Mouse (Mus musculus): ENCODE results near the gene Corin. TPM values are rescaled to one million over a fixed set of nuclear protein-coding genes. Genes with fewer than 3 reads are reported as not detected.
A peak's percentile ranks its signal among the peaks of the same experiment; 100 is the strongest.

Corin gene
- total RNA-seq (2012; rRNA removed), result 0.21 and 0.49 TPM in 2 replicates

- no peaks in the 10 kb centered on the region for H3K4me1 ChIP-seq (ENCODE audit: control insufficient read depth in 2 of 2, insufficient read depth in 2 of 2, low read length in 2 of 2, poor library complexity in 1 of 2)
- H3K27ac ChIP-seq (ENCODE audit: insufficient read depth, low read depth, low read length, poor library complexity, severe bottlenecking), result no peak within 1 kb of the TSS
- H3K4me3 ChIP-seq (ENCODE audit: insufficient read depth in 1 of 2, low read depth in 1 of 2, low read length in 2 of 2, poor library complexity in 1 of 2, severe bottlenecking in 1 of 2), result peak within 1 kb of the TSS; percentile 60 to 73
- H3K9ac ChIP-seq (ENCODE audit: insufficient read depth, low read depth, low read length, poor library complexity, severe bottlenecking), result 0 out of 2 replicates have a peak within 1 kb of the TSS, but pooled peaks have one; percentile 2
- no peak for TF ChIP-seq ZC3H11A (IDR thresholded peaks at IDR 0.05; ENCODE audit: borderline replicate concordance, low read depth, low read length)
- no peak for TF ChIP-seq ZNF384 (IDR thresholded peaks at IDR 0.05; ENCODE audit: low read depth, low read length)
- no peak for TF ChIP-seq CHD2 (IDR thresholded peaks at IDR 0.05; ENCODE audit: low read depth, low read length)
- TF ChIP-seq MAFK (IDR thresholded peaks at IDR 0.05; ENCODE audit: insufficient read depth, low read depth, low read length), result no peak
- no peak for TF ChIP-seq HCFC1 (IDR thresholded peaks at IDR 0.05; ENCODE audit: borderline replicate concordance, insufficient read depth, low read length)
- no peaks in the 10 kb centered on the region for H3K9me3 ChIP-seq (ENCODE audit: control insufficient read depth, insufficient read depth, low read depth, low read length)
- H3K36me3 ChIP-seq (ENCODE audit: control insufficient read depth, insufficient read depth, low read length, poor library complexity, severe bottlenecking), result no peaks in the 10 kb centered on the region
- DNase-seq (ENCODE audit: low read depth, low spot score), result peak; percentile 25
- in situ Hi-C loops (cut with MboI; ENCODE audit: low sequenced_read_pairs in 2 of 2, unreplicated experiment in 2 of 2), result loop anchor here in 1 of 2 experiments (25.0 kb wide), 1 partner anchor 92 kb away; no protein-coding TSS in a partner anchor
These were observed at the start of gene Corin for GRCm38 (mm10) chr5:72503531-72504523. Gene Corin (minus strand): TSS chr5:72504473.

DNA sequence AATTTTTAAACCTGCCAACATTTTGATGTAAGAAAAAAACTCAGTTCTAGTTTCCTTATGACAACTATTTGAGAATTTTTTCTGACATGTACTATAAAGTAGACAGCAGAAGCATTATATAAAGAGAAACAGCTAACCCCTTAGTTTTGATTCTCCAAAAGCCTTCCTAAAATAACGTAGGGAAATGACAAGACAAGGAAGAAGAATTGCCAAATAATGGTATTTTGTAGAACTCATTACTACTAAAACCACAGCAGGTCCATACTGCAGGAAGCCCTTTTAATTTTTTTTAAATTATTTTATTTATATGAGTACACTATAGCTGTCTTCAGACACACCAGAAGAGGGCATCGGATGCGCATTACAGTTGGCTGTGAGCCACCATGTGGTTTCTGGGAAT is 46.9 kb upstream of the Corin start:
- no peaks in the 10 kb centered on the region for H3K36me3 ChIP-seq (ENCODE audit: control insufficient read depth, insufficient read depth, low read length, poor library complexity, severe bottlenecking)
- H3K4me1 ChIP-seq (ENCODE audit: control insufficient read depth in 2 of 2, insufficient read depth in 2 of 2, low read length in 2 of 2, poor library complexity in 1 of 2), result no peaks in the 10 kb centered on the region
- TF ChIP-seq ZC3H11A (IDR thresholded peaks at IDR 0.05; ENCODE audit: borderline replicate concordance, low read depth, low read length) (no peak), HCFC1 (IDR thresholded peaks at IDR 0.05; ENCODE audit: borderline replicate concordance, insufficient read depth, low read length) (no peak), CHD2 (IDR thresholded peaks at IDR 0.05; ENCODE audit: low read depth, low read length) (no peak), MAFK (IDR thresholded peaks at IDR 0.05; ENCODE audit: insufficient read depth, low read depth, low read length) (no peak), ZNF384 (IDR thresholded peaks at IDR 0.05; ENCODE audit: low read depth, low read length) (no peak)

DNA sequence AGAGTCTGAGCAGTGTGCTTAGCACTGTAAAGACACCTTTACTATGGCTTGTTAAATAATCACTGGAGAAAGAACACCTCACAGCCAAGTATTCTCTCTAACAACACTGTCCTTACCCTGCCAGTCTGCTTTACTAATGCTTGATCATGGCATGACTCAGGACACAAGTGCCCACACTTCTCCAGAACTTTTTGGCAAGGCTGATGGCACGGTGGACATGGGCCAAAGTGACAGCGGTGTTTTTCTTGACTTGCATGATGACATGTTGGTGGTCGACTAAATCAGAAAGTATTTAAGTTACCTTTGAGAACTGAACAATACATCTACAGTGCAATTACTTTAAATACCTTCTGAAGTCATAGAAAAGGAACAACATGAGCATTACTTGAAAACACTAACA is 24.6 kb upstream of the Corin start:
- Histone ChIP-seq H3K27ac (ENCODE audit: insufficient read depth, low read depth, low read length, poor library complexity, severe bottlenecking) (no peak overlapping the region), H3K36me3 (ENCODE audit: control insufficient read depth, insufficient read depth, low read length, poor library complexity, severe bottlenecking) (no peaks in the 10 kb centered on the region), H3K9me3 (ENCODE audit: control insufficient read depth, insufficient read depth, low read depth, low read length) (no peaks in the 10 kb centered on the region), H3K9ac (ENCODE audit: insufficient read depth, low read depth, low read length, poor library complexity, severe bottlenecking) (no peak overlapping the region), H3K4me1 (ENCODE audit: control insufficient read depth in 2 of 2, insufficient read depth in 2 of 2, low read length in 2 of 2, poor library complexity in 1 of 2) (no peaks in the 10 kb centered on the region), H3K4me3 (ENCODE audit: insufficient read depth in 1 of 2, low read depth in 1 of 2, low read length in 2 of 2, poor library complexity in 1 of 2, severe bottlenecking in 1 of 2) (no peak overlapping the region)
- in situ Hi-C loops (cut with MboI; ENCODE audit: low sequenced_read_pairs in 2 of 2, unreplicated experiment in 2 of 2), result no loop called here
- no peak for DNase-seq (ENCODE audit: low read depth, low spot score)
- TF ChIP-seq MAFK (IDR thresholded peaks at IDR 0.05; ENCODE audit: insufficient read depth, low read depth, low read length), result no peak
- no peak for TF ChIP-seq ZNF384 (IDR thresholded peaks at IDR 0.05; ENCODE audit: low read depth, low read length)
- no peak for TF ChIP-seq CHD2 (IDR thresholded peaks at IDR 0.05; ENCODE audit: low read depth, low read length)
- no peak for TF ChIP-seq HCFC1 (IDR thresholded peaks at IDR 0.05; ENCODE audit: borderline replicate concordance, insufficient read depth, low read length)
- no peak for TF ChIP-seq ZC3H11A (IDR thresholded peaks at IDR 0.05; ENCODE audit: borderline replicate concordance, low read depth, low read length)

More for the DNA sequence above, 46.9 kb upstream of the Corin start:
- in situ Hi-C loops (cut with MboI; ENCODE audit: low sequenced_read_pairs in 2 of 2, unreplicated experiment in 2 of 2), result no loop called here
- Histone ChIP-seq H3K9ac (ENCODE audit: insufficient read depth, low read depth, low read length, poor library complexity, severe bottlenecking) (no peak overlapping the region), H3K9me3 (ENCODE audit: control insufficient read depth, insufficient read depth, low read depth, low read length) (no peaks in the 10 kb centered on the region), H3K4me3 (ENCODE audit: insufficient read depth in 1 of 2, low read depth in 1 of 2, low read length in 2 of 2, poor library complexity in 1 of 2, severe bottlenecking in 1 of 2) (no peak overlapping the region), H3K27ac (ENCODE audit: insufficient read depth, low read depth, low read length, poor library complexity, severe bottlenecking) (no peak overlapping the region)
- DNase-seq (ENCODE audit: low read depth, low spot score), result no peak

GRCm38 (mm10) chr5:72513808-72514207 is 9.5 kb upstream of the Corin start:
- in situ Hi-C loops (cut with MboI; ENCODE audit: low sequenced_read_pairs in 2 of 2, unreplicated experiment in 2 of 2), result loop anchor here in 1 of 2 experiments (25.0 kb wide), 1 partner anchor 102 kb away; no protein-coding TSS in a partner anchor
- no peak for DNase-seq (ENCODE audit: low read depth, low spot score)
- no peak overlapping the region for H3K27ac ChIP-seq (ENCODE audit: insufficient read depth, low read depth, low read length, poor library complexity, severe bottlenecking)
- TF ChIP-seq ZC3H11A (IDR thresholded peaks at IDR 0.05; ENCODE audit: borderline replicate concordance, low read depth, low read length), result no peak
- TF ChIP-seq MAFK (IDR thresholded peaks at IDR 0.05; ENCODE audit: insufficient read depth, low read depth, low read length), result no peak
- no peak for TF ChIP-seq HCFC1 (IDR thresholded peaks at IDR 0.05; ENCODE audit: borderline replicate concordance, insufficient read depth, low read length)
- TF ChIP-seq ZNF384 (IDR thresholded peaks at IDR 0.05; ENCODE audit: low read depth, low read length), result no peak
- TF ChIP-seq CHD2 (IDR thresholded peaks at IDR 0.05; ENCODE audit: low read depth, low read length), result no peak
- no peaks in the 10 kb centered on the region; the same call in 1 of the 2 replicates for H3K36me3 ChIP-seq (ENCODE audit: control insufficient read depth, insufficient read depth, low read length, poor library complexity, severe bottlenecking)
- no peaks in the 10 kb centered on the region for H3K4me1 ChIP-seq (ENCODE audit: control insufficient read depth in 2 of 2, insufficient read depth in 2 of 2, low read length in 2 of 2, poor library complexity in 1 of 2)
- H3K9ac ChIP-seq (ENCODE audit: insufficient read depth, low read depth, low read length, poor library complexity, severe bottlenecking), result no peak overlapping the region
- no peak overlapping the region for H3K4me3 ChIP-seq (ENCODE audit: insufficient read depth in 1 of 2, low read depth in 1 of 2, low read length in 2 of 2, poor library complexity in 1 of 2, severe bottlenecking in 1 of 2)
- H3K9me3 ChIP-seq (ENCODE audit: control insufficient read depth, insufficient read depth, low read depth, low read length), result no peaks in the 10 kb centered on the region
